Mouse (Mus musculus): Measurements from ENCODE around the gene Aldh1l2.

Gene Aldh1l2

GRCm38 (mm10) chr10:83457531-83457930 is 76.4 kb downstream of the Aldh1l2 start:
- no peak for DNase-seq (ENCODE audit: extremely low read depth, low read depth)

DNA sequence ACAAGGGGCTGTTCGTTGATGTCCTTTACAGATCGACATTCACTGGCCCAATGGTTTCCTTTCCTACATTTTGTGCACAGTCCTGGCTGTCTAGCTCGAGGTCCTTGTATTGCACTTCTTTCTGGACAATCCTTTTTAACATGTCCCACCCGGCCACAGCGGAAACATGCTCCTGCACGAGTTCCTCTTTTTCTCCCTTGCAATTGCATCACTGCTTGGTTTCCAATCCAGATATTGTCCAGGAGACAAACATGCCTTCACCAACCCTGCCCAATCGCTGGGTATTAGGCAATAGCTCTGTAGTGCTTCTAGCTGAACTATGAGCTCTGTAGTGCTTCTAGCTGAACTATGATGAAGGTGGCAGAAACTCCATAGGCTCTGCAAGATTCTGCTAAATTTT is 85.4 kb downstream of the Aldh1l2 start:
- peak; percentile 10 for DNase-seq (ENCODE audit: extremely low read depth, low read depth)
